Mouse (Mus musculus): ENCODE results near the gene Adcy7. TPM values are rescaled to one million over a fixed set of nuclear protein-coding genes. Genes with fewer than 3 reads are reported as not detected.
A peak's percentile ranks its signal among the peaks of the same experiment; 100 is the strongest.

Gene Adcy7
- polyA plus RNA-seq, 2 experiments = 20.0 to 24.7 TPM

GRCm38 (mm10) chr8:88290326-88291304 is 18.4 kb downstream of the Adcy7 start:
- Histone ChIP-seq H3K4me2 (ENCODE audit: low read depth) (no peak overlapping the region), H3K9ac (replicated peaks) (no peak overlapping the region), H3K4me1 (replicated peaks; ENCODE audit: control insufficient read depth in 2 of 2, insufficient read depth in 2 of 2, low read length in 1 of 2) (peaks cover 43 to 66% of the 10 kb centered on the region in 2 experiments), H3K9me3 (ENCODE audit: control insufficient read depth, low read length) (no peaks in the 10 kb centered on the region), H3K27ac (no peak overlapping the region), H3K4me3 (ENCODE audit: insufficient read depth in 1 of 2, low read depth in 2 of 2, low read length in 2 of 2) (no peak overlapping the region), H3K27me3 (ENCODE audit: control insufficient read depth, insufficient read depth, low read length) (no peaks in the 10 kb centered on the region), H3K36me3 (replicated peaks; ENCODE audit: control insufficient read depth, insufficient read depth, low read depth) (no peaks in the 10 kb centered on the region)
- WGBS (ENCODE audit: insufficient replicate concordance) = 61% methylated on average over 13 of the region's 13 CpGs
- ATAC-seq (ENCODE audit: insufficient read depth) (no peak), DNase-seq (ENCODE audit: low read depth in 3 of 3, low spot score in 3 of 3) (no peak)
- no peak for TF ChIP-seq CTCF (IDR thresholded peaks at IDR 0.05; ENCODE audit: low read depth)
- TF ChIP-seq EP300 (IDR thresholded peaks at IDR 0.05; ENCODE audit: low read depth) = no peak

GRCm38 (mm10) chr8:88291305-88291690 is 19.1 kb downstream of the Adcy7 start:
- 76% methylated on average over 11 of the region's 11 CpGs for WGBS (ENCODE audit: insufficient replicate concordance)
- H3K4me1 ChIP-seq (replicated peaks; ENCODE audit: control insufficient read depth in 2 of 2, insufficient read depth in 2 of 2, low read length in 1 of 2) = peaks cover 43 to 59% of the 10 kb centered on the region in 2 experiments

GRCm38 (mm10) chr8:88292926-88293325 is 20.7 kb downstream of the Adcy7 start:
- no peak overlapping the region for H3K27ac ChIP-seq
- H3K27me3 ChIP-seq (ENCODE audit: control insufficient read depth, insufficient read depth, low read length) = no peaks in the 10 kb centered on the region
- H3K9ac ChIP-seq (replicated peaks) = no peak overlapping the region
- H3K9me3 ChIP-seq (ENCODE audit: control insufficient read depth, low read length) = no peaks in the 10 kb centered on the region
- 36% methylated on average over 3 of the region's 3 CpGs for WGBS (ENCODE audit: insufficient replicate concordance)
- TF ChIP-seq CTCF (IDR thresholded peaks at IDR 0.05; ENCODE audit: low read depth) (no peak), EP300 (IDR thresholded peaks at IDR 0.05; ENCODE audit: low read depth) (peak; percentile 56)
- no peaks in the 10 kb centered on the region for H3K36me3 ChIP-seq (replicated peaks; ENCODE audit: control insufficient read depth, insufficient read depth, low read depth)
- H3K4me1 ChIP-seq (replicated peaks; ENCODE audit: control insufficient read depth in 2 of 2, insufficient read depth in 2 of 2, low read length in 1 of 2) = peaks cover 50 to 62% of the 10 kb centered on the region in 2 experiments
- DNase-seq (ENCODE audit: low read depth in 3 of 3, low spot score in 3 of 3) (no peak), ATAC-seq (ENCODE audit: insufficient read depth) (peak; percentile 38; the same call in 1 of the 2 replicates)
- H3K4me3 ChIP-seq (ENCODE audit: insufficient read depth in 1 of 2, low read depth in 2 of 2, low read length in 2 of 2) = no peak overlapping the region
- peak overlapping the region; percentile 33 for H3K4me2 ChIP-seq (ENCODE audit: low read depth)

More at GRCm38 (mm10) chr8:88291305-88291690, 19.1 kb downstream of the Adcy7 start:
- no peaks in the 10 kb centered on the region for H3K36me3 ChIP-seq (replicated peaks; ENCODE audit: control insufficient read depth, insufficient read depth, low read depth)
- no peaks in the 10 kb centered on the region for H3K9me3 ChIP-seq (ENCODE audit: control insufficient read depth, low read length)
- no peaks in the 10 kb centered on the region for H3K27me3 ChIP-seq (ENCODE audit: control insufficient read depth, insufficient read depth, low read length)
- no peak for DNase-seq (ENCODE audit: low read depth in 3 of 3, low spot score in 3 of 3)
- no peak overlapping the region for H3K9ac ChIP-seq (replicated peaks)
- ATAC-seq (ENCODE audit: insufficient read depth) = no peak
- H3K4me2 ChIP-seq (ENCODE audit: low read depth) = no peak overlapping the region
- H3K4me3 ChIP-seq (ENCODE audit: insufficient read depth in 1 of 2, low read depth in 2 of 2, low read length in 2 of 2) = no peak overlapping the region
- TF ChIP-seq CTCF (IDR thresholded peaks at IDR 0.05; ENCODE audit: low read depth) (no peak), EP300 (IDR thresholded peaks at IDR 0.05; ENCODE audit: low read depth) (no peak)
- H3K27ac ChIP-seq = no peak overlapping the region

GRCm38 (mm10) chr8:88293590-88294356 is 21.6 kb downstream of the Adcy7 start:
- DNase-seq (ENCODE audit: low read depth in 3 of 3, low spot score in 3 of 3) (no peak), ATAC-seq (ENCODE audit: insufficient read depth) (no peak)
- Histone ChIP-seq H3K9me3 (ENCODE audit: control insufficient read depth, low read length) (no peaks in the 10 kb centered on the region), H3K4me1 (replicated peaks; ENCODE audit: control insufficient read depth in 2 of 2, insufficient read depth in 2 of 2, low read length in 1 of 2) (peaks cover 51 to 63% of the 10 kb centered on the region in 2 experiments), H3K4me2 (ENCODE audit: low read depth) (peak overlapping the region; percentile 33), H3K27me3 (ENCODE audit: control insufficient read depth, insufficient read depth, low read length) (no peaks in the 10 kb centered on the region), H3K9ac (replicated peaks) (peak overlapping the region; percentile 24), H3K36me3 (replicated peaks; ENCODE audit: control insufficient read depth, insufficient read depth, low read depth) (no peaks in the 10 kb centered on the region), H3K27ac (peak overlapping the region; percentile 41), H3K4me3 (ENCODE audit: insufficient read depth in 1 of 2, low read depth in 2 of 2, low read length in 2 of 2) (peak overlapping the region; percentile 10 to 32)
- 32% methylated on average over 9 of the region's 9 CpGs for WGBS (ENCODE audit: insufficient replicate concordance)
- no peak for TF ChIP-seq CTCF (IDR thresholded peaks at IDR 0.05; ENCODE audit: low read depth)
- TF ChIP-seq EP300 (IDR thresholded peaks at IDR 0.05; ENCODE audit: low read depth) = no peak

Data from liver, embryonic 14.5 days (tissue).